Mouse (Mus musculus) cerebellum, postnatal 4 days (tissue): ENCODE results near the gene Hint1.
"Not testable (repeated sequence)": the region's sequence is repeated elsewhere in the genome, so short reads cannot be mapped to it uniquely, and the experiment has no call there.

Experiments used
- DNase-seq, 2 experiments: peaks; one replicate each; pipeline ENCODE4 v3.0.0; 2022; ENCODE audit warnings: low spot score in 2 of 2, mixed read lengths in 1 of 2

Gene Hint1

GRCm38 (mm10) chr11:54896646-54897045, 30.5 kb downstream of the Hint1 start:
- DNase-seq, result not testable (repeated sequence)

DNA sequence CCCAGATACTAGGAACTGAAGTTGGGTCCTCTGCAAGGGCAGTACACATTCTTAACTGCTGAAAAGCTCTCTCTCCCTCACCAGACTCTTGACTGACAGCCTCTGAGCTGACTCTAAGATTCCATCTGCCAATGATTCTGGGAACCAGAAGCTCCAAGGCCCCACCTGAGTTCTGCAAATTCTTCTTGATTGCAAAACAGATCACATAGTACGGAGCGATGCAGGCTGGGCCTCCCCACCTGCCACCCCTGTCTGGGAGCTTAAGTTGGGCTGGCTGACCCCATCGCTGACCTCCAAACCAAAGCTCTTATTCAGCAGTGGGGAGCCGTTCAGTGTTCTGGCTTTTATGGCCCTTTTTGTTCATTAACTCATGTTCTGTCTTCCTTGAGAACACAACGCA, 31.3 kb downstream of the Hint1 start:
- no peak for DNase-seq

GRCm38 (mm10) chr11:54899657-54900056, 33.5 kb downstream of the Hint1 start:
- no peak for DNase-seq

DNA sequence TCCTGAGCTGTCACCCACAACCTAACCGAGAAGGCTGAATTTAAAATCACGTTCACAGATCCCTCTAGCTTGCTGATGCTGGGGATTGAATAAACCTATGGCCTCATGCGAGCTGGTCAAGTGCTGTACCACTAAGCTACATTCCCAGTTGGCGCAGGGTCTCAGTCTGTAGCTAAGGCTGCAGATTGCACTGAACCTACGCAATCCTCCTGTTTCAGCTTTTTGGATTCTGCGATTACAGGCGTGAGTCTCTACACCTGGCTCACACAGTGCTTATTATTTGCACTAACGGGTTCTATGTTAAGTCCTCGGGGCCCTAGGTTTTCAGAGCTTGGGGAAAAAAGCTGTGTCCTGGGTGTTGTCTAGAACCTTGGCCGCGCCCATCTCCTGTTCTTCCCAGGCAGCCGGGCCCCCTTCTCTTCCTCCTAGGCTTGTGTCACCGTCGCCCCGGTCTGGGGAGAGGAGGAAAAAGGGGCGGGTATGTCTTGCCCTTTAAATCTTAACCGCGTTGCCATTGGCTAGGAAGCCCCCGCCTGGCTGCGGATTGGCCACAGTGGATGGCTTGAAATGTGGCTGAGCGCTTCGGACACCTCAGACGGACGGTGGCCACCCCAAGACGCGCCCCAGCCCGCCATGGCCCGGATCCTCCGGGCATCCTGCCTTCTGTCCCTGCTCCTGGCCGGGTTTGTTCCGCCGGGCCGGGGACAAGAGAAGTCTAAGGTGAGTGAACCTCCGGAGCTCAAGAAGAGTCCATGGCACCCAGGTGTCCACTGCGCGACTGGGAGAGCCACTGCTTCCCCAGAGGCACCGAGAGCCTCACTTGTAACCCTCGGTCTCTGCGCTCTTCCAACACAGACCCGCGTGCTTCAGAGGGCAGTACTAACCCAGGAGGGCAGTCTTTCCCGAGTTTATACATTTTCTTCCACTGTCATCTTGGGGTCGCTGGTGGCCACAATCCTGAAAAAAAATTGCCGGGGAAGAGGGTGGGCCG, 36.4 kb downstream of the Hint1 start, which contains the start of gene Gpx3:
Gene Gpx3 (plus strand): TSS at position 121 of the 991 bp plus-strand sequence.
- DNase-seq, result peak; percentile 49 to 64

DNA sequence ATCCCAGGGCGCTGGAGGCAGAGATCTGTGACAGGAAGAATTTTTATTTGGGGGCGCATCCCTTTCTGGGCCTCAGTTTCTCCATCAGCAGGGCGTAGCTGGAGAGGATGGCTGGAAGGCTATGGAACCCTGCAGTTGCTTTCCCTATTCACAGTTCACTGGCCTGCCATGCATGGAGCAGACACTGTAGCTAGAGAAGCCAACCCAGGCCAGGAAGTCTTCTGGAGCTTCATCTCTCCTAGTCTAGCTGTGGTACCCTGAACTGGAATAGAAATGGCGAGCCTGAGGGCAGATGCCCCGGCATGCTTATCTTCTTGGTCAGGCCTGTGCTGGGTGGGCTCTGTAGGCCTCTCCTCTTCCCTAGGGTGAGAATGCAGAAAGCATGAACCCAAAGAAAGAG, 37.2 kb downstream of the Hint1 start:
- DNase-seq, result no peak

- no peak for DNase-seq
Observed at GRCm38 (mm10) chr11:54903940-54904706, 37.9 kb downstream of the Hint1 start.

- DNase-seq, result no peak
Observed at GRCm38 (mm10) chr11:54905086-54905485, 38.9 kb downstream of the Hint1 start.

GRCm38 (mm10) chr11:54905931-54906330, 39.7 kb downstream of the Hint1 start:
- DNase-seq, result no peak

DNA sequence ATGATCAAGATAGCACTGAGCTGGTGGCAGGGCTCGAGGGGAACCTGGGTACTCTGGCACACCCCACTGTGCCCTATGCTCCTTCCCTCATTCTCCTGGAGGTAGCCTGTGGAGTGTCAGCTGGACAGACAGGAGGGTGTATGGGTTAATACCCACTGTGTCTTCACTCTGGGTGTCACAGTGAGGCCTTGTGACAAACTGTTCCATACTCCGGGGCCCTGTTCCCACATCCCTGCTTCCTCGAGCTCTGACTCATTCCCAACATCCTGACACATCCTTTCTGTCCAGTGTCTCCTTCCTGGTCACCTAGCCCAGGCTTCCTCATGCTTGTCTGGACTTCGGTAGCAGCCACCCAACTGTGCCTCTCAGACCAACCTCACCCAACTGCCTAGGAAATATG, 40.3 kb downstream of the Hint1 start:
- no peak for DNase-seq

GRCm38 (mm10) chr11:54907259-54907658, 41.1 kb downstream of the Hint1 start:
- no peak for DNase-seq

DNA sequence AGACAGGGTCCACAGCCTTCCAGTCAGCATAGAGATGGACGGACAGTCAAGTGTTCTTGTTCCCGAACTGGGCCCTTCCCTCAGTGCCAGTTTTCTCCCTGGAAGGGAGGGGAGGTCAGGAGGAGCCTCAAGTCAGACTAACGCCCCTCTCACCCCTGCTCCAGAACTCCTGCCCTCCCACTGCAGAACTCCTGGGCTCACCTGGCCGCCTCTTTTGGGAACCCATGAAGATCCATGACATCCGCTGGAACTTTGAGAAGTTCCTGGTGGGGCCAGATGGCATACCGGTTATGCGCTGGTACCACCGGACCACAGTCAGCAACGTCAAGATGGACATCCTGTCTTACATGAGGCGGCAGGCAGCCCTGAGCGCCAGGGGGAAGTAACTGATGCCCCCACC, 43.1 kb downstream of the Hint1 start:
- DNase-seq, result no peak

- DNase-seq, result no peak
Observed at GRCm38 (mm10) chr11:54910081-54910665, 44.0 kb downstream of the Hint1 start.

DNA sequence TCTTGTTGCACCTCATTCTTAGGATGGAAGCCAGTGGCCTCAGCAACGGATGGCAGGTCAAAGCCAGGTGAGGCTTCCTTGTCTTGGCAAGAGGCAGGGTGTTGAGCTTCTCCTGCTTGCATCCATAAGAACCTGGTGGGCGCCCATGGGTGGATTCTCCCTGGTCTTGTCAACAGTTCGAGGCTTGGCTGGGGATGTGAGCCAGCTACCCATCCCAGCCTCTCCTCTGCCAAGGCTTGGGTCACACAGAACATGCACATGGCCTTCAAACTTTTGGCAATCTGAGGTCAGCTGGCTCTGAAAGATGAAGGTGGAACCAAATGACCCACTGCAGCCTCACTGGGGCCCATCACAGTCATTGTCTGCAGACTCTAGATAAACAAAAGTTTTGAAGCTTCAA, 45.0 kb downstream of the Hint1 start:
- no peak for DNase-seq

DNA sequence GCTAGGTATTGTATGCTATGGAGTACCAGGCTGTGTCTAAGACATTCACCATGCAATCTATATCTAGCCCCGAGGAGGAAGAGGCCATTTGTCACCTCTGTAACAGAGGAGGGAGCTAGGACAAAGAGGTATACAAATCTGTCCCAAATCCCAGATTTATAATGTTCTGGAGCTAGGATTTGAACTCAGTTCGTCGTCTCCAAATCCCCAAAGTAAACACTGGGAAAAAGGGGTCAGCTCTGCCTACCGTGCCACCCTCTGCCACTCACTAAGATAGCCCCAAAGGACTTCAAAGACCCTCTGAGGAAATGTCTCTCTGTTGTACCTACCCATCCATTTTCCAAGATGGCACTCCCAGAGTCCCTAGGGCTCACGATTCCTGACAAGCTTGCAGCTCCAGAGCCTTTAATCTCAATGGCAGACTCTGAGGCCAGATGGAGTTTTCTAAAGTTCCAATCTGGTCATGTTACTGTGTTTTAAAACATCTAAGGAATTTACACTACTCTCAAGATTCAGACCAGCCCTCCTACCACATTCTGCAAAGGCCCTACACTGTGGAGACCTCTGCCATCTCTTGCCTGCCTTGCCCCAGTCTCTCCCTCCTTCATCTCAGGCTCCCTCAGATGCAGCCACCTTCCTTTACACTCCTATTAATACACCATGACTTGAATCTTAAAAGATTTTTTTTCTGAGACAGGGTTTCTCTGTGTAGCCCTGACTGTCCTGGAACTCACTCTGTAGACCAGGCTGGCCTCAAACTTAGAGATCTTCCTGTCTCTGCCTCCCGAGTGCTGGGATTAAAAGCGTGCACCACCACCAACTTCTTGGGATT, 45.7 kb downstream of the Hint1 start:
- no peak for DNase-seq

DNA sequence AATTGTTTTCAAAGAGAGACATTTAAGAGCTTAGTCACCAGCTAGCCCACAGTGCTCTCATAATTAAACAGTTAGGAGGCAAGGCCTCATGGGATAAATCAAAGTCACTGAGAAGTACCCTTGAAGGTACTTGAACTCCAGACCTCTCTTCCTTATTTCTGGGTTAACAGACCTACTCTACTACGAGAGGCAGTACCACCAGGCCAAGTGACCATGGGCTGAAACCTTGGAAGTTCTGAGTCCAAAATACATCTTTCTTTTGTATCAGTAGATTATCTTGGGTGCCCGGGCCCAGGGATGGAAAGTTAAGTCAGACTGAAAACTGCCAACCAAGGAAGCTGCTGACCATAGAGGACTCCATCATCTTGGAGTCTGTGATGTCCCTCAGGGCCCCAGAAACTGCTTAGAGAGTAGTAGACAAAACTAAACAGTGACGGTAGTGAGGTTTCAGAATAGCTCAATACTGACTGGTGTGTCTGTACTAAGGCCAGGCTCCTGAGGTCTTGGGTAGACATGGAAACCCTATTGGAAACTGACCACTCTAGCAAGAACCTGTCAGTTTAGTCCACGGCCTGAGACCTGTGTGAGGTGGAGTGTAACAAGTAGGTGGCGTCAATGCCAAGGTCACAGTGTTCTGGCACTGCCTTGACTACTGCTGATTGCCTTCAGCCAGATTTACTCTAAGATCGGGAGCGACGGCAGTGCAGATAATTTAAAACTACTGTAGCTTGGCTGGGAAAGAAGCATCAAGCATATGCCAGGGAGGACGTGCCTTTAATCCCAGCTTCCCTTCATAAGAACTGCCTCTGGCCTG, 46.5 kb downstream of the Hint1 start:
- no peak for DNase-seq

DNA sequence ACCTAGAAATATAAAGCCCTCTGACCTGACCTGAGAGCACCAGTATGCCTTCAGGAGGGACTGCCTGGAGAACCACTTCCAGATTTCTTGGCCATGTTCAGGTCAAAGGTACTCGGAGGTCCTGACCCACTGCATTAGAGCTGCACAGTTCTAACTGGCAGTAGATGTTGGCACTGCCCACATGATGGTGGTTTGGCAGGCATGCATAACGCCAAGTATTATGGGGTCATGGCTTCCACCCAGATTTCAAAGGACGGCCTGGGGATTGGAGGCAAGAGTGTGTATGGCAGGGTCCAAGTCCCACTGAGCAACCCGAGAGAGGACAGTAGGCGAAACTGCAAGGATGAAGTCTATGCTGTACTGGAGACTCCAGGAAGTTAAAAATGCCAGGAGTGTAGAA, 47.7 kb downstream of the Hint1 start:
- DNase-seq, result no peak

DNA sequence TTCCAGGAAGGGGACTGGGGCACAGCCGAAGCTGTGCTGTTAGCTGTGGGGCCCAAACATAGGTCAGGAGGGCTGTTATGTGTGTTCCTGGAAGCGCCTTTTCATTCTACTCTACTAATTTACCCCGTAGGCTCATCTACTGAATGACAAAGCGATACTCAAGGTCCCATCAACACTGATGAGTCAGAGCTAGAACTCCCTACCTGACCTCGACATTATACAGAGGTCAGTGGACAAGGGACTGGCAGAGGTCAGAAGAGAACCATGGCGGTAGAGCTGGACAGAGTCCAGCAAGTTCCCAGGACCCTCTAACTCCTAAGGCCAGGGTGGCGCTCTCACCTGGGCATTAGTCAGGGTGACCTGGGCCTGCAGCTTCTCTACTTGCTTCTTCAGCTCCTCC, 51.3 kb downstream of the Hint1 start:
- no peak for DNase-seq

DNA sequence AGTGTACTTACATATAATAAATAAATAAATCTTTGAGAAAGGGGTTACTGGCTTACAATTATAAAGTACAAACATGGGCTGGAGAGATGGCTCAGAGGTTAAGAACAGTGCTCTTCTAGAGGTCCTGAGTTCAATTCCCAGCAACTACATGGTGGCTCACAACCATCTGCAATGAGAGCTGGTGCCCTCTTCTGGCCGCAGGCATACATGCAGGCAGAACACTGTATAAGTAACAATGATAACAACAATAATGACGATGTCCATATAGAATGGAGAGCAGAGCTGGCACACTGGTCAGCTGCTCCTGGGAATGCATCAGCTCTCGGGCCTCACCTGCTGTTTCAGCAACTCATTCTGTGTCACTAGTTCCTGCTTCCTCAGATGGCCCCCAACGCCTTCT, 52.1 kb downstream of the Hint1 start:
- no peak for DNase-seq
